Mouse (Mus musculus) olfactory bulb, adult 2 months (tissue): ENCODE results near the gene Ifngr2. TPM values are rescaled to one million over a fixed set of nuclear protein-coding genes. Genes with fewer than 3 reads are reported as not detected.

Experiments
- H3K27ac ChIP-seq: fragments of 200-500 bp; 2 replicates; pipeline ENCODE4 v1.5.1; 2012; ENCODE audit warnings: low read depth, low read length; ENCODE audit not compliant: insufficient read depth
- H3K4me1 ChIP-seq: fragments of 200-500 bp; 2 replicates; pipeline ENCODE4 v1.6.1; 2012; ENCODE audit warnings: low read length; ENCODE audit not compliant: control insufficient read depth, insufficient read depth
- H3K4me3 ChIP-seq: fragments of 200-500 bp; 2 replicates; pipeline ENCODE4 v1.5.1; 2012; ENCODE audit warnings: mild to moderate bottlenecking, low read depth, low read length, moderate library complexity; ENCODE audit not compliant: insufficient read depth
- CTCF ChIP-seq: fragments of 200-500 bp; IDR thresholded peaks from 2 replicates; pipeline ENCODE4 v1.5.1; 2012; ENCODE audit warnings: low read depth, mild to moderate bottlenecking, low read length, moderate library complexity; ENCODE audit not compliant: insufficient read depth
- POLR2A ChIP-seq: fragments of 200-500 bp; IDR thresholded peaks from 2 replicates; pipeline ENCODE4 v1.6.1; 2012; ENCODE audit warnings: mild to moderate bottlenecking, low read depth, low read length, moderate library complexity; ENCODE audit not compliant: insufficient read depth
- WGBS: fragments of 180-500 bp; shearing (Covaris S2); methylation state at CpG from one replicate; pipeline ENCODE4 v1.1.7; 2018; 5-methylcytosine and 5-hydroxymethylcytosine counted together
- polyA plus RNA-seq: library from polyadenylated mRNA; stranded (reverse); fragments of >200 nt; gene quantifications from 2 replicates; pipeline ENCODE4 v1.2.4, GENCODE M21; 2012; ENCODE audit warnings: low replicate concordance; ENCODE audit not compliant: missing spikeins, insufficient read depth, insufficient read length

The Ifngr2 gene
- polyA plus RNA-seq, 1 experiment, result not detected

DNA sequence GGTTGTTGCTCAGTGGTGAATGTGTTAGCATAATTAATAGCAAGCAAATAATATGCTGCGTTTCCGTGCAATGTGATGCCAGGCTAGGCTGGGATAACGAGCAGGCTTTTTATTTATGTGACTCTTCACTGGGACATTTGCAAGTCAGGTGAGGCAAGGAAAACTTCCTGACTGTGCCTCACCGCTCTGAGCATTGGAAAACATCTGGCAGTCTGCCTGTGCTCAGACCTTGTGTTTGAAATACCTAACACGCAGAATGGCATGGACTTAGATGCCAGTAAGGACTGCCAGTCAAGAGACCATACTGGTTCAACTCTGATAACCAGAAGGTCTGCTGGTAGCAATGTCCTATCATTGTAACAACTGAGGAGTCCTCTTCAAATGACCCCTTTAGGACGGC lies 58.3 kb downstream of the Ifngr2 start:
- no peak overlapping the region for H3K27ac ChIP-seq
- H3K4me1 ChIP-seq, result 0 out of 2 replicates have a peak, but pooled peaks cover under 1% of the 10 kb centered on the region
- H3K4me3 ChIP-seq, result no peak overlapping the region
- no peak for TF ChIP-seq POLR2A
- TF ChIP-seq CTCF, result no peak
- WGBS, result 72% methylated on average over 6 of the region's 6 CpGs

GRCm38 (mm10) chr16:91606958-91607357 lies 60.1 kb downstream of the Ifngr2 start:
- Histone ChIP-seq H3K27ac (no peak overlapping the region), H3K4me1 (0 out of 2 replicates have a peak, but pooled peaks cover 2% of the 10 kb centered on the region), H3K4me3 (no peak overlapping the region)
- TF ChIP-seq POLR2A (no peak), CTCF (no peak)
- WGBS, result 92% methylated on average over 8 of the region's 8 CpGs

DNA sequence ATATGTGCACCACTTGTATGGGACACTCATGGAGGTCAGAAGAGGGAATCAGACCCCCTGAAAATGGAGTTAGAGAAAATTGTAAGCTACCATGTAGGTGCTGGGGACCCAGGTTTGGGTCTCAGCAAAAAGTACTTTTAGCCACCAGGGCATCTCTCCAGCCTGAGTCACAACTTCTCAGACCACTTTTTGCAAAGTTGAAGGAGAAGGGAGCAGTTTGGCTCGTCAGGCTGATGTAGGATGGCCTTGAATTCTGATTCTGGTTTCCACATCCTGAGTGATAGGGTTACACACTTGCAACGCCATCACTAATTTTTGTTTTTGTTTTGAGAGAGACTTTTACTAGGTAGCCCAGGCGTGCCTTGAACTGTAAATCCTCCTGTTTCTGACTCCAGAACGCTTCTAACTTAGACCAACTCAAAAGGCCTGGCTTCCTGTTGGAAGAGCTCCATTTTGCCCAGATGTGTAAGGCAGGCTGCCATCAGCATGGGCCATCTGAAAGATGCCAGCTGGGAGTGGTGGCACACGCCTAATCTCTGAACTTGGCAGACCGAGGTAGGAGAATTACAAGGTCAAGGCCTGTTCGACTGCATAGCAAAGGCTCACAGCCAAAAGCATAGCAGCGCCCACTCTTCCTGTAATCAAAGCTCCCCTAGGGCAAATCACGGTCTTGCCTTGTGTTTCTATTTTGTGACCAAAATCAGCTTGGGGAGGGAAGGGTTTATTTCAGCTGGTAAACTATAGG lies 62.8 kb downstream of the Ifngr2 start:
- WGBS, result 66% methylated on average over 9 of the region's 9 CpGs
- TF ChIP-seq CTCF, result no peak
- no peak for TF ChIP-seq POLR2A
- Histone ChIP-seq H3K27ac (no peak overlapping the region), H3K4me3 (no peak overlapping the region), H3K4me1 (0 out of 2 replicates have a peak, but pooled peaks cover 6% of the 10 kb centered on the region)

DNA sequence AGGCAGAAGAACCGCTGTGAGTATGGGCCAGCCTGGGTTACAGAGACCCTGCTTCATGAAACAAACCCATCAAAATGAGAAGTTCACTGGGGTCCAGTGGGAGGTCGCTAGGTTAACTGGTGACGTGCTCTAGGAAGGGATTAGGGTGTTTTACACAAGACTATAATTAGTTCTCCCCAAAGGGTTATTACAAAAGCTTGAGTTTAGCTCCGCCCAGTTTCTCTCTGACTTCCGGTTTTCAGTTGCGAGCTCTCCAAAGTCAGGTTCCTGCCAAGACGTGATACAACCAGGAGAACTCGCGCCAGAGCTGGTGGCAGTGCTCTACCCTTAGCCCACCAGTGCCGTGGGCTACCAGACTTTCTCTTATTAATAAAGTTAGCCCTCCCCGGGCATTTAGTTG lies 64.4 kb downstream of the Ifngr2 start:
- Histone ChIP-seq H3K4me1 (0 out of 2 replicates have a peak, but pooled peaks cover 6% of the 10 kb centered on the region), H3K4me3 (no peak overlapping the region), H3K27ac (no peak overlapping the region)
- TF ChIP-seq POLR2A (no peak), CTCF (no peak)
- 62% methylated on average over 11 of the region's 11 CpGs for WGBS

DNA sequence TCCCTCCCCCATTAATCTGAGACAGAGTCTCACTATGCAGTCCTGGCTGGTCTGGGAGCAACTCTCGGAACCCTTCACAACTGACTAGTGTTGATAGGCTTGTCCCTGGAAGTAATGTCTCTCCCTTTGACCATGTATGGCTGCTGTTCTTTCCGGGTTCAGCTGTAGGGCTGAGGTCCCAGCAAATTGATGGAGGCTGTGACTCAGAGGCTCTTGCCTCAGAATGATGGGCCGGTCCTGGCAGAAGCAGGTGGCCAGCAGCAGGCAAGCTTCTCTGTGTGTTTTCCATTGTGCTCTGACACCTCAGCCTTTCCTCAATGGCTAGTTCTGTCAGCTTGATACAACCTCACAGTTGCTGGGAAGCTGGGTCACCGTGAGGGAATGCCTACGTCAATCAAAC lies 65.7 kb downstream of the Ifngr2 start:
- Histone ChIP-seq H3K27ac (no peak overlapping the region), H3K4me3 (no peak overlapping the region), H3K4me1 (0 out of 2 replicates have a peak, but pooled peaks cover 6% of the 10 kb centered on the region)
- TF ChIP-seq CTCF, result no peak
- no peak for TF ChIP-seq POLR2A
- 72% methylated on average over 5 of the region's 5 CpGs for WGBS

- H3K4me1 ChIP-seq, result 0 out of 2 replicates have a peak, but pooled peaks cover 6% of the 10 kb centered on the region
- no peak overlapping the region for H3K4me3 ChIP-seq
- TF ChIP-seq CTCF (no peak), POLR2A (no peak)
- 45% methylated on average over 6 of the region's 6 CpGs for WGBS
- no peak overlapping the region for H3K27ac ChIP-seq
These were observed 67.7 kb downstream of the Ifngr2 start for GRCm38 (mm10) chr16:91614552-91614951.

Other genes starting within 250 kb of the Ifngr2 start
- gene Ifnar2, start 174.3 kb upstream of the Ifngr2 start, polyA plus RNA-seq, result not detected in 2 replicates
- not detected in 2 replicates for gene Gm21970, start 155.4 kb upstream of the Ifngr2 start, polyA plus RNA-seq
- gene Il10rb, start 140.9 kb upstream of the Ifngr2 start, polyA plus RNA-seq, result not detected in 2 replicates
- not detected in 2 replicates for gene Ifnar1, start 61.8 kb upstream of the Ifngr2 start, polyA plus RNA-seq
- gene Tmem50b, start 50.7 kb downstream of the Ifngr2 start, polyA plus RNA-seq, result not detected in 2 replicates
- not detected in 2 replicates for gene Dnajc28, start 72.0 kb downstream of the Ifngr2 start, polyA plus RNA-seq
- gene Gart, start 99.9 kb downstream of the Ifngr2 start, polyA plus RNA-seq, result not detected in 2 replicates
- 159 and 242 TPM in 2 replicates for gene Son, start 100.4 kb downstream of the Ifngr2 start, polyA plus RNA-seq
- not detected in 2 replicates for gene Donson, start 141.7 kb downstream of the Ifngr2 start, polyA plus RNA-seq
- gene Cryzl1, start 181.9 kb downstream of the Ifngr2 start, polyA plus RNA-seq, result not detected in 2 replicates
- gene Itsn1, start 182.2 kb downstream of the Ifngr2 start, polyA plus RNA-seq, result 406 TPM in 1 of 2 replicates, not detected in the other